Mouse (Mus musculus) urinary bladder, postnatal 25 days (tissue): ENCODE measurements around the gene Dstyk.

ENCODE experiments used
- DNase-seq: peaks from one replicate; pipeline ENCODE4 v3.0.0; 2022; ENCODE audit warnings: low spot score

Gene Dstyk

DNA sequence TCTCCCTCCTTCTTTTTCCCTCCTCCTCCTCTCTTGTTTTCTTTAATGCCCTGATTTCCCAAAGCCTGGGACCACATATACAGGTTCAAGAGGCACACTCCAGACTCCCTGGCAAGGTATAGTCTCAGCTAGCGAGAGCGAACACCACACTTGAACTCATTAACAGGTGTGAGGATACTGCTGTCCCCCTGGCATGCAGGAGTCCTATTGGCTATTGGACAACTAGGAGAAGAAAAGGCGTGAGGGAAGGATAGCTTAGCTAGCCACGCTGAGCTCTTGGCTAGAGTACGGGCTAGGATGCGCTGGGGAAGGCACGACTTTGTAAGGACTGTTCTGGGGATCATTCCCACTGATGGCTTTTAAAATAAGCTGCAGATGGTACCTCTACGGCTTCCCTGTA, 94.8 kb downstream of the Dstyk start:
- DNase-seq: no peak

DNA sequence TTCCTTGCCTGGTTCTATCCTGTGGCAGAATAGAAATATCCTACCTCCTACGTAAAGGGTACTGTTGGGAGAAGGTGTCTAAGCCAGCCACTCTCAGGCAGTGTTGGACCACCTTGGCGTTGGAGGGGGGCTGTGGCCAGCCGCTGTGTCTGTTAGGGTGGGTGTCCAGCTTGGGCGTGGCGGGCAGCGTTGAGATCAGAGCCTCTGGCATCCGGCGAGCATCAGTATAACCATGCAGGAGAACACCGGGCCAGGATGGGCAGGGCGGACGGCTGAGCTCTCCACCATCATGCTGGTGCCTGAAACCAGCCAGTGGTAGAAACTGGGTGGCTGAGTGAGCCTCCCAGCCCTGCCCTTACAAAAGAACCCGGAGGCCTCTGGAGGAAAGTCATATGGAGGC, 98.0 kb downstream of the Dstyk start:
- no peak for DNase-seq
